Mouse (Mus musculus): ENCODE results near the gene Vps37c.

Vps37c gene

DNA sequence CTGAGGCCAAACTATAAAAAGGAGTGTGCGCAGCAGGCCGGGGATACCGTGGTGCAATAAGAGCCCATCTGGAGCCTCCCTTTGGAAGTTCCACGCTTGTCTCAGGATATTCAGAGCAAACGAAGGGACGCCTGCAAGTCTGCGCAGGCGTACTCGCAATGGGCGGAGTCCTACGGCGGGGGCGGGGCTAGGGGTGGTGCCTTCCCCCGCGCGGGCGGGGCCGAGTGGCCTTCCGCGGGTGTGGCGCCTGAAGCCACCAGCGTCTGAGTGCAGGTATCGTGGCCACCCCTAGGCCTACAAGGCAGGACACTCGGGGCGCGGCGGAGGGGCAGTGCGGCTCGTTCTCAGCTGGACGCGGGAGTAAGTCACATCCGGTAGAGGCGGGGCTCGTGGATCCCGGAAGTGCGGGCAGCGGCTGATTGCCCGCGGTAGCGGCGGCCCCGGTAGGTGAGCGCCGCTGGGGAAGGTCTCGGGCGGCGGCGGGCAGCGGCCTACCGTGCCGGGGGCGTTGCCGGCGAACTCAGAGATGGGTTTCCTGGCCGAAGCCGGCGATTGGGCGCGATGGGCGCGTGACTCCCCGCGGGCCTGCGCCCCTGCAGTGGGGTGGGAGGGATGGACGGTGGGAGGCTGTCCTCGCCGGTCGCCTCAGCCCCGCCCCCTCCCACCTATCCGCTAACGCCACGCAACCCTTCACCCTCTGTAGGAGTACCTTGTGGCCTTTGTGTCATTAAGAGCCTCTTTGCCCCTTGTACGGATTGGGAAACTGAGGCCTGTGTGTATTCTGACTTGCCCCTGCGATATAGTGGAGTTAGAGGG, at the start of gene Vps37c:
TSS of gene Vps37c (plus strand) at position 199 of the 816 bp plus-strand sequence.
- DNase-seq: peak; percentile 99

DNA sequence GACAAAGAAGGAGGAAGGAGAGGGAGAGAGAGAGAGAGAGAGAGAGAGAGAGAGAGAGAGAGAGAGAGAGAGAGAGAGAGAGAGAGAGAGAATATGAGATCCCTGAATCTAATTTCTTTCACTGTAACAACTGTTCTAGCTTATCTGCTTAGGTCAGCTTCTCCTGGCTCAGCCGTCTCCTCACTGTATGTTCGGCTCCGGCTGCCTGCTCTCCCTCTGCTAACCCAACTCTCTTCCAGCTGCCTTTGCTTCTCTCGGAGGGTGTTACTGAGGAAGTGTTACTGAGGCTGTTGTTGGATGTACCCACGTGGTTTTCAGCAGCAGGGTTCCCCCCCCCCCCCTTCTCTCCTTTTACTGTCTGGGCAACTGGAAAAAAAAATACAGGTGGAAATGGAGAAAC, 48.5 kb upstream of the Vps37c start:
- no peak for DNase-seq

DNA sequence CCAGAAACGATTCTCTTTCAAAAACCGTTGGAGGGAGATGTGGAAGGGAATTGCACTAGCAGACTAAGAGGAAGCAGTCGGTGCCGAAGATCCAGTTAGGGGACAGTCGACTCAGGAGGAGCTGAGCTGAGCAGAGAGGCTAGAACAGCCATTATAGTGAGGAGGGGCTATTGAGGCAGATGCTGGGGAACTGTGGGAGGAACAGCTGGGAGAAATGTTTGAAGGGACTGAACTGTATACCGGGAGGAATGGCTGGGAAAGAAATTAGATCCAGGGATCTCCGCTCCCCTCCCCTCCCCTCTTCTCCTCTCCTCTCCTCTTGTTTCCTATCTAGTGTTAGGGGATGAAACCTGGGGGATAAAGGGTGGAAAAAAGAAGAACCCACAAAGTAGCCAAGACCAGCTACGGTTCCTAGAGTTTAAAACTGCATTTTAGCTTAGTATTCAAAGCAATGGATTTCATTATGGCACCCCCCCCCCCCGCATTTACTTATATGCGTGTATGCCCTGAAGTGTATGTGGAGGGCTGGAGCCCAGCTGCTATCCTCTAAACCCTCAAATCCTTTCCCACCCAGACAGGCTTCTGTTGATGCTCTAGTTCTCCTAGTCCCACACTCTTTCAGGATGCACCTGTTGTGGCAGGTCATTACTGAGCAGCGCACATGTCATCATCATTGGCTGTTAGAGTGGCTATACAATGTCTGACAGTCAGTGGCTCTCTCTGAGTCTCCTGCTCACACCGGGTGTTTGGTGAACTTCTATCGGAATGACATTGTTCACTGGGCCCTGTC, 47.8 kb upstream of the Vps37c start:
- no peak for DNase-seq

DNA sequence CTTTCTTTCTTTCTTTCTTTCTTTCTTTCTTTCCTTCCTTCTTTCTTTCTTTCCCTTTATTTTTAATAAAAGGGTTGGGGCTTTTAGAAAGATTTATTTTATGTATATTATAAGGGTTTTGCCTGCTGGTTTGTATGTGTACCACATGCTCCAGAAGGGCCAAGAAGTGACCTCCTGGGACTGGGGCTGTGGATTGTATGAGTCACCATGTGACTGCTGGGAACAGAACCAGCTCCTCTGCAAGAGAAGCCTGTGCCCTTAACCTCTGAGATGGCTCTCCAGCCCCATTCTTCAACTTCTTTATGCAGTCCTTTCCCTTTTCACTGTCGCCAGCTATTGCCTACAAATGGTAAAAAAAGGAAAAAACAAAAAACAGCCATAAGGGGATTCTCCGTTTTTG, 42.9 kb upstream of the Vps37c start:
- no peak for DNase-seq

DNA sequence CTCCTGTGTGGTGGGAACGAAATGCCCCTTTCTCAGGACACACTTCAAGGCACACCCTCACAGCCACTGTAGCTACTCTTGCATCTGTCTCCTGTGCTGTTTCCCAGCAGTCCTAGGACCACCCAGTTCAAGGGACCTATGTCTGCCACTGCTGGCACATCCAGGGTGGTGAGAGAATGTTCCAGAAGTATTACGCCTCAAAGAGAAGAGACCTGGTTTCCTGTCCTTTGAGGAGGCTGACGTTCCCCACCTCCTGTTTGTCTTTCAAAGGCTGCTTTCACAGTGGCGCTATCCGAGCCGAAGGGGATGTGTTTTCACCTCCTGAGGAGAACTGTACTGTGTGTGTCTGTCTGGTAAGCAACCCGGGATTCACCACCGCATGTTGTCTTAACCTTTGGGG, 40.4 kb upstream of the Vps37c start:
- no peak for DNase-seq

DNA sequence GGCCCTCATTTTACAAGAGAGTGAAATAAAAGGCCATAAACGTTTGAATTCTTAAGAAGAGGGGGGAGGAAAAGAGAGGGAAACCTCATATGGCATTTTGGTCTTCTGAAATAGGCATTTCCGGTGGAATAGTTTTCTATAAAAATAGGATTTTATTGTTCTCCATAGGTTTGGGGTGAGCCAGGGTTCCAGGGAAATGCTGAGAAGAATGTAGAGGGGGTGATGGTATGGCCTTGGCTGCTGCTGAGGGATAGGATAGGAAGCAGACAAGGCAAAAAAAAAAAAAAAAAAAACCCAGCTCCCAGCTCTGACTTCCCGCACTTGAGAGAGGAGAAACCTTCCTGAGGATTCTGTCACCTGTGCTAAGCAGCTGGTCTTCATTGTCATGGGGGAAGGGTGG, 32.5 kb upstream of the Vps37c start:
- DNase-seq: no peak

DNA sequence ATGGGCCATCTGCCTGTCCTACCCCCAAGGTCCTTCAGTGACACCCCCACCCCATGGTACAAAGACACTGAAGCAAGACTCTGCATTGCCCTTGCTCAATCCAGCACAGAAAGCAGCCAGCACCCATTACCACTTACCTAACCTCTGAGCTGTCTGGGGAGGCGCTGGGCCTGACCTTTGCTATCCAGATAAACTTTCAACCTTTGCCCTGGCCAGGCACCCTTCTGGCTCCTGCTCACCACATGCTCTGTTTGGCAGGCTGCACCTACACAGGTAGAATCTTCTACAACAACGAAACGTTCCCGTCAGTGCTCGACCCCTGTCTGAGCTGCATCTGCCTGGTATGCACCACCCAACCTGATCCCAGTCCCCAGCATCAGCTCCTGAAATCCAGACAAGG, 30.8 kb upstream of the Vps37c start:
- DNase-seq: no peak

DNA sequence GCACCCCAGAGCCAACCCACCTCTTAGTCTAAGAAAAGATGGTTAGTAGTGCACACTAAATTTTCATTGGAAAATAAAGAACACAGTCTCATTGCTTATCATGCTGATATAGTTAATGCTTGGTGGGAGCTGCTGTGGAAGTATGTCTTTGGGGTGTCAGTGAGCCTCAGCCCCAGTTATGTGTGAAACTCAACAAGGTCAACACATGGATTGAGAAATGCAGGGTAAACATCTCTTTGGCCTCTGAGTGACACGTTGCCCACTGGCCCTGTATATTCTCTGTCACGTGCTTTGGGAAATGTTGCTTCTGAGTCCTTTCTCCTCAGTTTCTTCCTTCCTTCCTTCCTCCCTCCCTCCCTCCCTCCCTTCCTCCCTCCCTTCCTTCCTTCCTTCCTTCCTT, 30.1 kb upstream of the Vps37c start:
- DNase-seq: no peak

DNA sequence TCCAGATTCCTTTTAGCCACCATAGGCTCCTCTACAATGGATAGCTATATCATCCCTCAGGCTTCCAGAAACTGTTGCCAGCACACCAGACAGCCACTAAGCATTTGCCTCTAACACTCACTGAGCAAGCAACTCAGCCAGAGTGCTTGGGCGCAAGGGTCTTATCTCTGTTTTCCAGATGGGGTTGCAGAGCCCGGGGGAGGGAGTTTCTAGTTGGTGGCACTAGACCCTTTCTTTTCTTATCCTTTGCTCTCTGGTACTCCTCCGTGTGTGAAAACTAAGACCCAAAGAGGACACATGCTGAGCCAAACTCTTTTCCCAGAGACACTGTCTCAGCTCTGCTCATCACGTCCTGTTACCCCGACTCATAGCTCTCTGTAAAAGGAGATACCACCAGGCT, 27.2 kb upstream of the Vps37c start:
- no peak for DNase-seq

DNA sequence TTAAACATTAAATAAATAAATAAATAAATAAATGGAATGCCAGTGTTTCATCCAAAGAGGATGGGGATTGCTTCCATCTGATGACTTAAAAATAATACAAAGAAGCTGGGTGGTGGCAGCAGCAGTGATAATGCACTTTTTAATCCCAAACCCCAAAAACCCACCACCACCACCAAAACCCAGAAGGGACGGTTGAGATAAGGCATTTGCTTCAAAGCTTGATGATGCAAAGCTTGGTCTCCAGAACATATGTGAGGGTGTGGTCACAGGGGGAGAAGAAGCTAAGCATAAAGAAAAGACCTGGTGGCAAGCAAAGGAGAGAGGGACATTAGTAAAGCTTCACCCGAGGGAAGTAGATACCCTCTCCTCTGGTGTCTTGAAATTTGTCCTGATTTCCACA, 26.6 kb upstream of the Vps37c start:
- no peak for DNase-seq

DNA sequence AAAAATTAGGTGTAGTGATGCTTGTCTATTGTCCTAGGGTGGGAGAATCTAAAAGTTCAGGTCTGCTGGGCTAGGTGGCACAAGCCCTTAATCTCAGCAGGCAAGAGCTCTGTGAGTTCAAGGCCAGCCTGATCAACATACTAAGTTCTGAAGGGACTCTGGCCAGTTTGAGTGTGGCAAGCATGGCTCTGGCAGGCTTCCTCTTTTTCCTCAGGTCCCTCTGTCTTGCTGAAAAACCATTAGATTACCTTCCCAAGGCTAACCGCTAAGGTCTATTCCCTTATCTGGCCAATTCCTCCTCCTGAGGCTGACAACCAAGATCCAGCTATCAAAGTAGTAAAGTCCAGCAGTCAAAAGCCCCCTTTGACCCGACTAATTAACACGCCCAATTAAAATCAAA, 25.9 kb upstream of the Vps37c start:
- DNase-seq: no peak

DNA sequence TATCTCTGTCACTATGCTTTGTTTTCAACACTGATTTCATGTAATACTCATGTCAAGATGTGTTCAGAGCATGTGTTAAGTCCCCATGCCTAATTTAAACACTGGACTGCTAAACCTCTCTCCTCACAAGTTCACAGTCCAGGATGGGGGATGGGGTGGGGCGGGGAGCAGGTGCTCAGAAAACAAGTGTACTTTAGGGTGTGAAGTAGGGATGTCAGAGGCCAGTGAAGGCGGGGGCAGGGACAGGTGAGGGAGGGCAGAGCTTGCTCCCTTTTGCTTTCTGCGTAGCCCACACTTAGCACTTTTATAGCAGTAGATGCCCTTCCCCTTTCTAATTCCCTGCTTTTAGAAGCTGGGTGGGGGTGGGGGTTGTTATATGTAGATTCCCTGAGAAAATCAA, 23.4 kb upstream of the Vps37c start:
- no peak for DNase-seq

DNA sequence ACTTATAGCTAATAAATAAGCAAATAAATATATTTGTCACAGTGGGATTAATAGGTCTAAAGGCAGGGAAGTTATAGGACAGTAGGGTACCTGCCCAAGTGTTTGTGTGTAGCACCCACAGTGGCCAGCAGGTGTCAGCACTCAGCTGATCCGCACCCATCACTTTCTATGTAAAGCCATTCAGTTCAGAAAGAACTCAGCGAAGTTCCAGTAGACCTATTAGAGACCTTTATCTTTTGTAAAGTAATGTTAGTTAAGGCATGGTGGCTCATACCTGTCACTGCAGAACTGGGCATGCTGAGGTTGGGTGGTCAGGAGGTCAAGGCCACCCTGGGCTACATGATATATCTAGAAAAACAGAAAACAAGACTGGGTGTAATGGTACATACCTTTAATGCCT, 23.0 kb upstream of the Vps37c start:
- DNase-seq: peak; percentile 86 to 89

DNA sequence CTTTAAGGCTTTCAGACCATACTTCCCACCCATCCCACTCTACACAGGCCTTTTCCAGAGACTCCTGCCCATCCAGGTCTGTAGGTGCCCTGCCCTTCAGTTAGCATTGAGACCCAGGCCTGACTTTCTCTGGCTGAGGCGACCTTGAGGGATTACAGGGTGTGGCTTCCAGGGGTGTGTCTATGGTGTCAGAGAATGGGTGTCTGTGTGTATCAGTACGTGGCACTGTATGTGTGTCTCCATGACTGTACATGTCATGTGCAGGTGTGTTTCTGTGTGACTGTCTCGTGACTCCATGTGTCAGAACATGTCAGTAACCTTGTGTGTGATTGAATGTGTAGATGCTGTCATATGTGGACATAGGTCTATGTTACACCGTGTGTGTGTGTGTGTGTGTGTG, 17.2 kb upstream of the Vps37c start:
- no peak for DNase-seq

DNA sequence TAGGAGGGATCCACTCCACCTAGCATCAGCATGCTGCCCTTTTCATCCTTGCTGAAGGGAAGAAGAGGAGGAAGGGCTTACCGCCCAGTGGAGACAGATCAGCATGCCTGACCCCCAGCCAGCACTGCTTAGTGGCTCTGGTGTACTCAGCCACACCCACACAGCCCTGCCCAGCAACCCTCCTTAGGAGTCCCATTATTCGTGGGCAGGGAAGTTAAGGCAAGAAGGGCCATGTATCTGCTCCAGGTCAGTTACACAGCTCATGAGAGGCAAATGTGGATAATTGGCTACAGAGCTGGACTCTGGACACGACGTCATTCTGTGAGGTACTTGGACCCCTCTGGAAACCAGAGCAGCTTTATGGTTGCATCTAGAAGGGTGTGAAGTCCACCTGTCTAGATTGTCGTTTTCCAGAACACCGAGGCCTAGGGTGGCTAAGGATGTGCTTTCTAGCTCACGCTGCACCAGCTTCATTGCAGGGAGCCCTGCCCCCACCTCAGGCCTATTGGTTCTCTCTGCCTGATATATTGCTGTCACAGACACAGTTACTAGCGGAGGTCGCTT, 16.6 kb upstream of the Vps37c start:
- DNase-seq: no peak

DNA sequence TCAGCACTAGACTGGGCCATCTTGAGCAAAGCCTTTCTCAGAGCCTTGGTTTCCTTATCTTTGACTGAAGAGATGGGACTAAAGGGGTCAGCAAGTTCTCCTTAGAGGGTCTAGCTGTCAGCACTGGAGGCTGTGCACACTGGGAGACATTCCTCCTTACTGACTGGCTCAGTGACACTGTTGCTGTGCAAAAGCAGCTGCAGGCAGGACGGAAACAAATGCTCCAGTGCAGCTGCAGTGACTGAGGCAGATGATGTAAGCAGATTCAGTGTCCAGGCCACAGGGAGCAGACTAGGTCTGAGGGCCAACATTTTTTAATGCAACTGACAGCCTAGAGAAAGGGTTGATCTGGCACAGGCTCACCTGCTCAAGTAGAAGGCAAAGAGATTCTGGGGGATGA, 15.3 kb upstream of the Vps37c start:
- no peak for DNase-seq

DNA sequence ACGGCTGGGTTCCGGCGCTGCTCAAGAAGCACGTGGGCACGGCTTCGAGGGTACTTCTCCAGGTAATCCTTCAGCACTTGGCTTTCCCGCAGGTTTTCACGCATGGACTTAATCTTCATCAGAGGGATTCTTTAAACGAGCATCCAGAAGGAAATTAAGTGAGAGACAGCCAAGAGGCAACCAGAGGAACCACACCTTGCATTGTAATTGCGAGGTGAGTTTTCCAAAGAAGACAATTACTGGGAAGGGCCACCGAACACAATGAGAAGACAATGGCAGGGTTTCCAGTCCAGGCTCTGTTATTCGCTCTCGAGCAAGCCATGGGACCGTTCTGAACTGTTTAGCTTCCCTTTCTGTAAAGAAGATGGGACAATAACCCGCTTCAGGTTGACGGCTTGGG, 11.9 kb upstream of the Vps37c start:
- no peak for DNase-seq

DNA sequence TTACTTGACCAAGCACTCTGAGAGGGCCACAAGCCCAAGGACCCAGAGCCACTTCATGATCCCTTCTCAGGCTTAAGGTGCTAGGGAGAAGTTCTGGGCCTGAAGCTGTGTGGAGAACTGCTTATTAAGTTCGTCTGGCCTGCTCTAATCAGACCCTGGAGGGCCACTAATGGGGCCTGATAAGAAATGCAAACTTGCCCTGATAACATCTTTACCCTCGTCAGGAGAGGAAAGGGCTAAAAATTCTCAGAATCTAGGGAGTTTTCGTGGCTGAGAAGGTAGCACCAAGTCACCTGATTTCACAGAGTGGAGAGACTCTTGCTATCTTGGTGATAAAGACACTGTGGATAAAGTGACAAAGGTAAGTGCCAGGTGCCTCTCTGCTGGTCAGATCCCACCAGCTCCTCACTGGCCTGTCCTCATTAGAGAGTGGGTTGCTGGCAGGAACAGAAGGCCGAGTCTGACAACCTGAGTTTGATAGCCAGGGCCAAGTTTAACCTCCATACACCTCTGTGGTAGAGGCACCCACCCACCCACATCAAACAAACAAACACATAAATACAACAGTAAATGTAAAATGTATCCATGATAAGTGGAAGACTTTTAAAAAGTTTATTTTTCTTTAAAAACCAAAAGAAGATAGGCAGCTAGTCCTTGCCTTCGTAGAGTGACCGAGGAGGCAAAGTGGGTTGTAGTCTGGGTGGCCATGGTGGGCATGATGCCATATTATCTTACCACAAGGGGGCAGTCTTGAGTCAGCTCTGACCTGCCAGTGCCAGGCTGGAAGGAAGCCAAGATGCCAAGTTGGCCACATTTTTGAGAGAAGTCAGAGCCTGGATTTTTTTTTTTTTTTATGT, 10.4 kb upstream of the Vps37c start, which contains the start of gene Pga5:
TSS of gene Pga5 (minus strand) at position 157 of the 857 bp plus-strand sequence.
- peak; percentile 97 to 99 for DNase-seq

DNA sequence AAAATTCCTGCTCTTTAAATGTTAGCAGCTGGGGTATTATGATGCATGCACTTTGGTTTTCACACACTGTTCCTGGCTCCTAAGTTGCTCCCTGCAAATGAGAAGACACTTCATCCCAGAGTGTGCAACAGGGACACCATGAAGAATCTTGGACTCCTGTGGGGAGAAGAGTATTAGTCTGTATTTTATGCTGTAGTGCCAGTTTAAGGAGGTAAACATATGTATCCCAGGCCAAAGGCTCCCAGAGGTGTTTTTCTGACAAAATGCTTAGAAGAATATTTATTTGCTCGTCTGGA, 9.8 kb upstream of the Vps37c start:
- no peak for DNase-seq

DNA sequence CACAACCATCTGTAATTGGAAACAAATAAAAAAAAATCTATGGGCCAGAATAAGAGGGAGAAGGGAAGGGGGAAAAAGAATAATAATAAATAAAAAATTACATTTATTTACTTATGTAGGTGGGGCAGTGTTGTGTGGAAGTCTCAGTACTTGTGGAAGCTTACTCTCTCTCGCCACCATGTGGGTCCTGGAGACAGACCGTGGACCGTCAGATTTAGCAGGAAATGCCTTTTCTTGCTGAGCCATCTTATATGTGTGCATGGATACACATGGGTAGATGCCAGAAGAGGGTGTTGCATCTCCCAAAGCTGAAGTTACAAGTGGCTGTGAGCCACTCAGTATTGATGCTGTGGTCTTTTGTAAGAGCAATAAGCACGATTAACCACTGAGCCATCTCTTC, 7.0 kb upstream of the Vps37c start:
- no peak for DNase-seq

DNA sequence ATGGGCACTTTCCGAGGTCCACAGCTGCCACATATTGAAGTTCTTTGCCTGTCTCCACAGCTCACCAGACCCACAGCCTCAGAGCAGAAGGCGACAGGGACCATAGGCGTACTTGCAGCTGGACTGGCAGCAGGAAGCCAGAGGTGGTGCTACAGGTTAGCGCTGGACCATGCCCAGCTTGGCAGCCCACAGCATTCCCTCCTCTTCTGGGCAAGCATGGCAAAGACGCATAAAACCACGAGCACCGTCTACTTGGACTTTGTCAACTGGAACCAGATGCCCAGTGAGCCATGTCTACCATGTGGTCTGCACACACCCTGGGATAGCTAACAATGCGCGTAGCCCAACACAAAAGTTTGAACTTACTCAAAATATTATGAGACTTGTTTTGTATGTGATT, 3.5 kb upstream of the Vps37c start:
- DNase-seq: no peak

DNA sequence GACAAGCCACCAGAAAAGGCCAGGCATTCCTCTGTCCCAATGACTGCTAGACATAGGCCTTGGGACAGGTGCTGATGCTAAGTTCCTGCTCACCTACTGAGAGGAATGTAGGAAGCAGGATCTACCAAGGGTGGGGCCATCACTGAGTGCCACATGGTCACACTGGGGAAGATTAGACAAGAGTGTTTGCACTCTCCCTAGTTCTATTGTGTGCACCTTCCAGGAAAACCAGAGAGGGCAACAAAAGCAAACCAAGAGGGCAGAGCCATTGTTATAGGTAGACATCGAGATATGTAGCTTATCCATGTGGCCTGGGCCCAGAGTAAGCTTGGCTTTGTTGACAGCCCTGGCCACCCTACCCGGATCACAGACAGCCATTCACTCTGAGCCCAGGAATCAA, 2.8 kb upstream of the Vps37c start:
- no peak for DNase-seq

DNA sequence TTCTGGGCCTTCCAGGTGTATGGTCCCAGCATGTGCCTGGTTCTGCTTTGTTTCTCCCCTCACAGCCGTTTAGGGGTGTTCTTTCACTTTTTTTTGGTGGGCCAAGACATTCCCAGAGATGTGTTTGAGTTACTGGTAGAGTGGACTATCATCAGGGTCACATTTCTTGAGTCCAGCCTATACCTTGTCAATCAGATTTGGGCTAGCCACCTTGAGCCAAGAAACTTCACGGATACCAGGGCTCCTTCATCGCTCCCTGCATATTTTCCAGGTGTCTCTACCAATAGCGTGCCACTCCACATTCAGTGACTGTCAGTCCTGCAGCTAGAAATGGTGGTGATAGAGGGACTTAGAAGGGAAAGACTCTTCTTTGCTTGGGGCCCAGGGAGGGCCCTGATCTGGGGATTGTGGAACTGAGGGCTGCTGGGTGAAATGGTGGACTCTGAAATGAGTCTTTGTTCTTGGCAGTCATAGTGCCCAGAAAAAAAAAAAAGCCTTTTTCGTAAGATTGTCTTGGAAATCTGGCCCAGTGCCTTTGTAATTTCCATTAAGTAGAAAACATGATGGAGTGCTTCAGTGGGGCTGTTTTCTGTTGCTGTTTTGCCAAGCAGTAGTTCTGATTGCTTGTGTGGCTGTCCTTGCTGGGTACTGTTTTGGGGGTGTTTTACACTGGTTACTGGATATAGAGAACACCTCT, 1.1 kb downstream of the Vps37c start:
- DNase-seq: no peak
